Mouse (Mus musculus) hindbrain, embryonic 13.5 days (tissue): Measurements from ENCODE around the gene Mboat1. TPM values are rescaled to one million over a fixed set of nuclear protein-coding genes. Genes with fewer than 3 reads are reported as not detected.

Experiments used
- ATAC-seq: fragments of 200-750 bp; cut with Nextera tagmentation; 2 replicates; pipeline ENCODE4 v1.8.0; 2017; ENCODE audit warnings: moderate TSS enrichment; ENCODE audit not compliant: low FRiP score
- H3K27ac ChIP-seq: fragments of 300-500 bp; sonication (generic); 2 replicates; pipeline ENCODE4 v1.5.1; 2015; ENCODE audit warnings: inconsistent platforms, mild to moderate bottlenecking, moderate library complexity
- H3K27me3 ChIP-seq: fragments of 300-500 bp; sonication (generic); 2 replicates; pipeline ENCODE4 v1.6.1; 2015; ENCODE audit warnings: mild to moderate bottlenecking, inconsistent platforms
- H3K36me3 ChIP-seq: fragments of 300-500 bp; sonication (generic); 2 replicates; pipeline ENCODE4 v1.6.1; 2015; ENCODE audit warnings: mild to moderate bottlenecking, inconsistent platforms
- H3K4me1 ChIP-seq: fragments of 300-500 bp; sonication (generic); replicated peaks from 2 replicates; pipeline ENCODE4 v1.6.1; 2015; ENCODE audit warnings: inconsistent platforms
- H3K4me2 ChIP-seq: fragments of 300-500 bp; sonication (generic); 2 replicates; pipeline ENCODE4 v1.6.1; 2015; ENCODE audit warnings: inconsistent platforms, mild to moderate bottlenecking, moderate library complexity
- H3K4me3 ChIP-seq: fragments of 300-500 bp; sonication (generic); 2 replicates; pipeline ENCODE4 v1.5.1; 2015; ENCODE audit warnings: mild to moderate bottlenecking, inconsistent platforms
- H3K9ac ChIP-seq: fragments of 300-500 bp; sonication (generic); 2 replicates; pipeline ENCODE4 v1.6.1; 2015; ENCODE audit warnings: mild to moderate bottlenecking, inconsistent platforms
- H3K9me3 ChIP-seq: fragments of 300-500 bp; sonication (generic); 2 replicates; pipeline ENCODE4 v1.6.1; 2016; ENCODE audit warnings: inconsistent platforms
- WGBS: fragments of 180-500 bp; shearing (Covaris S2); methylation state at CpG from one replicate; pipeline ENCODE4 v1.1.7; 2015; 5-methylcytosine and 5-hydroxymethylcytosine counted together
- polyA plus RNA-seq: library from polyadenylated mRNA; unstranded; fragments of >200 nt; fragmentation: Nextera tagmentation; extraction: Ambion mirVana; gene quantifications from 2 replicates; pipeline ENCODE4 v1.2.1, GENCODE M21; 2015

Mboat1 gene
- polyA plus RNA-seq, 1 experiment from 2014 or later, result 2.6 TPM

DNA sequence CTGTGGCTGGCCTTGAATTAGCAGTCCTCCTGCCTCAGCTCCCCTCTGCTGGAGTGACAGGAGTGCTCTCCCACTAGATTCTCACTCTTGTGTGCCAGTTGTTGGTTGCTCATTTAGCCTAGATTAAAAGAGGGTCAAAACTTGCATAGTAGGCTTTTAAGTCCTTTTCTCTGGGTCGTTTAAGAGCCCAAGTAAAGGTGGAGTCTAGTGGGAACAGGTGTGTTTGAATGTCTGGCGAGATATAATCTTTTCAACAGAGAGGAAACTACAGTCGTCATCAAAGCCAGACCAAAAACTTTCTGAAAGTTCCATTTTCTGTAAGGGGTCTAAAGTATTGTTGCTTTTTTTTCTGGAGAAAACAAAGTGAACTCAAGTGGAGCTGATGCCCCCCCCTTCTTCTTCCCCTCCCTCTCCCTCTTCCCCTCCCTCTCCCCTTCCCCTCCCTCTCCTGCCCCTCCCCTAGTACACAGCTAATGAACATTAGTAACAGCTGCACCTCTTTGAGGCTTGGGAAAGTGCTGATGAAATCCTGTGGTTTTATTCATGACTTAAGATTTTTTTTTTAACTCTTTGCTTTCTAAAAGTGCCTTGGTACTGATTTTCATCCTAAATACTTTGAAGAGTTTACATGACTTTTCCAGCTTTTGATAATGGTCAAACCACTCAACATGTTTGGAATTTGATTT, 55.9 kb downstream of the Mboat1 start:
- H3K36me3 ChIP-seq, result no peaks in the 10 kb centered on the region
- H3K4me1 ChIP-seq, result no peaks in the 10 kb centered on the region
- no peaks in the 10 kb centered on the region for H3K27me3 ChIP-seq
- no peak overlapping the region for H3K4me3 ChIP-seq
- no peaks in the 10 kb centered on the region for H3K9me3 ChIP-seq
- WGBS, result 72% methylated on average over 3 of the region's 3 CpGs
- H3K4me2 ChIP-seq, result no peak overlapping the region
- H3K9ac ChIP-seq, result no peak overlapping the region
- H3K27ac ChIP-seq, result no peak overlapping the region
- ATAC-seq, result no peak

DNA sequence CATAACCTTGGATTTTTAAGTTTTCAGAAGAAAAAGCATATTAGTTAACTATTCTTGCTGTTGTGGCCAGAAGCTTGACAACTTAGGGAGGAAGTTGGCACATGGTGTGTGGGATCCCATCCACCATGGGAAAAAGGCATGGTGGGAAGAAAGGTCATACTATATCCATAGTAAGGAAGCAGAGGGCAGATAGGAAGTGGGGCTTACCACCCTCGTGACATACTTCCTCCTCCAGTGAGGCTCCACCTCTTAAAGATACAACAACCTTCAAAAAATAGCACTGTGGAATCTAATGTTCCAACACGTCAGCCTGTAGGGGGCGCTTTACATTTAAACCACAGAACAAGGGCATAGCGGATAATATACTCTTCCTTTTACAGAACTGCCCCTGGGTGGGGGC, 57.1 kb downstream of the Mboat1 start:
- Histone ChIP-seq H3K4me2 (no peak overlapping the region), H3K27ac (no peak overlapping the region), H3K9me3 (no peaks in the 10 kb centered on the region), H3K4me1 (no peaks in the 10 kb centered on the region), H3K36me3 (no peaks in the 10 kb centered on the region), H3K9ac (no peak overlapping the region), H3K27me3 (no peaks in the 10 kb centered on the region), H3K4me3 (no peak overlapping the region)
- ATAC-seq, result no peak
- 58% methylated on average over 4 of the region's 4 CpGs for WGBS

DNA sequence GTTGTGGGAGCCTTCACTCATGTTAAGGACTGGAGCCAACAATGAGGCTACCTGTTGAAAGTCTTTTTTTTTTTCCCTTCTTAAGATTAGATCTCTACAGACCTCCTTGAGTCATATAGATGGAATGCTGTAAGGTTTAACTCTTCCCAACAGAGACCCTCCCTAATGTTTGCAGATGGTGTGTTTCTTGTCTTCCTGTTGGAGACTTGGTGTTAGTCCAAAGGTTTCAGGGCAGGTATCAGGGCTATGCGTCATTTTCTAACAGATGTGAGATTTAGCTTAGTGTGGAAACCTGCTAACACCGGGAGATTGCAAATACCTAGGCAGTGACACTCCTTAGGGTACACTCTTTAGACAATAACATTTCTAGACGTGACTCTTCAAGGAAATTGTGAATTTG, 58.5 kb downstream of the Mboat1 start:
- Histone ChIP-seq H3K27ac (no peak overlapping the region), H3K4me1 (no peaks in the 10 kb centered on the region), H3K9ac (no peak overlapping the region), H3K4me3 (no peak overlapping the region), H3K27me3 (no peaks in the 10 kb centered on the region), H3K4me2 (no peak overlapping the region), H3K9me3 (no peaks in the 10 kb centered on the region), H3K36me3 (no peaks in the 10 kb centered on the region)
- ATAC-seq, result no peak
- 86% methylated on average over 3 of the region's 3 CpGs for WGBS

DNA sequence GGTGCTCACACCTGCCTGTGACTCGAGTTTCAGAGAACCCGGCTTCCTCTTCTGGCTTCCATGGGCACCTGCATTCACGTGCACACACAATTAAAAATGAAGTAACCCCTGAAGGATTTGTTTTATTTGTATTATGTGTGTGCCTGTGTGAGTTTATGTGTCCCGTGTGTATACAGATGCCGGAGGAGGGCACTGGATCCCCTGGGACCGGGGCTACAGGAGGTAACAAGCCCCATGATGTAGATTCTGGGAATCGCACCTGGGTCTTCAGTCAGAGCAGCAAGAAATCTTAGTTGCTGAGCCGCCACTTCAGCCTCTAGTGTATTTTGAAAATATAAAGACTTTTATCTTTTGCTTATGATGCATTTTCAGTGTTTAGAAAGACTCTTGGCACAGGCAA, 60.4 kb downstream of the Mboat1 start:
- no peak overlapping the region for H3K9ac ChIP-seq
- no peak for ATAC-seq
- H3K27me3 ChIP-seq, result no peaks in the 10 kb centered on the region
- H3K4me2 ChIP-seq, result no peak overlapping the region
- no peaks in the 10 kb centered on the region for H3K36me3 ChIP-seq
- no peaks in the 10 kb centered on the region for H3K4me1 ChIP-seq
- WGBS, result 85% methylated on average over 8 of the region's 8 CpGs
- no peak overlapping the region for H3K4me3 ChIP-seq
- H3K27ac ChIP-seq, result no peak overlapping the region
- H3K9me3 ChIP-seq, result no peaks in the 10 kb centered on the region

DNA sequence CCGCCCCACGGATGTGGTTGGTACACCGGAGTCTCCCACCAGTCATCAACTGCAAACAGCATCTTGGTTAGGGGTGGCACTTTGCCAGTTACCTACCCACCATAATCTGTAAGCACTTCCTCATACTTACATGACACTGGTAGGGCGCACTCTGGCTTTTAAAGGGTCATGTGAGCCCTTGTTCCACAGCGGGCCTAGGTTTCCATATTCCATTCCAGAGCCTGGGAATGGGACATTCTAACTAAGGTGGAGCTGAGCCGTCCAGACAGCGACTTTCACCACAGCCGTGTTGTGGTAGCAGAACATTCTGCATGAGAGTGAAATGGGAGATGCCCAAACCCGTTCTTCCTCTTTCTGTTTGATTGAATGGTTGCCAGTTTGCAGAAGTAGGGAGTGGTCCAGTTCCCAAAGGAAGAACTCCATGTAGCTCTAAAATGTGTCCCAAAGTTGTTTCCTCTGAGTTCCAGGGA, 61.8 kb downstream of the Mboat1 start:
- WGBS, result 91% methylated on average over 9 of the region's 9 CpGs
- no peaks in the 10 kb centered on the region for H3K36me3 ChIP-seq
- no peak overlapping the region for H3K4me2 ChIP-seq
- H3K9ac ChIP-seq, result no peak overlapping the region
- H3K4me1 ChIP-seq, result no peaks in the 10 kb centered on the region
- H3K27me3 ChIP-seq, result no peaks in the 10 kb centered on the region
- ATAC-seq, result no peak
- H3K4me3 ChIP-seq, result no peak overlapping the region
- no peaks in the 10 kb centered on the region for H3K9me3 ChIP-seq
- no peak overlapping the region for H3K27ac ChIP-seq

DNA sequence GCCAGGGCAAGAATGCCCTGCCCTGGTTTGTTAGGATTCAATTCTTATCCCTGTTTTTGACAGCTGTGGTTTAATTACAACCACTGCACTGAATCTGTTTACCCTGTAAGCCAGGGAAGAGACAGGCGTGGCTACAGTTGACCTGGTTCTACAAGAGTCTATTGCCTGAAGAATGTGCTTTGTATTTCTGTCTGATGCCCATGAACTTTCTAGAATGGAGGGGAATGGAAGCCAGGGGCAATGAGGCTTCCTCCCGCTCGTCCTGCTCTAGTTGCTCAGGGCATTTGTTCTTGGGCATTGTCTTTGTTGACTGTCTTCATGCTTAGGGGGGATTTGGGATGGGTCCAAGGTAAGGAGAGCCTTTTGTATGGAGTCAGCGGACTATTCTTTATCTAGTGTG, 63.5 kb downstream of the Mboat1 start:
- ATAC-seq, result no peak
- no peaks in the 10 kb centered on the region for H3K4me1 ChIP-seq
- H3K36me3 ChIP-seq, result no peaks in the 10 kb centered on the region
- WGBS, result 81% methylated on average over 4 of the region's 4 CpGs
- no peak overlapping the region for H3K4me2 ChIP-seq
- H3K27me3 ChIP-seq, result no peaks in the 10 kb centered on the region
- no peak overlapping the region for H3K4me3 ChIP-seq
- H3K9me3 ChIP-seq, result no peaks in the 10 kb centered on the region
- no peak overlapping the region for H3K27ac ChIP-seq
- no peak overlapping the region for H3K9ac ChIP-seq

DNA sequence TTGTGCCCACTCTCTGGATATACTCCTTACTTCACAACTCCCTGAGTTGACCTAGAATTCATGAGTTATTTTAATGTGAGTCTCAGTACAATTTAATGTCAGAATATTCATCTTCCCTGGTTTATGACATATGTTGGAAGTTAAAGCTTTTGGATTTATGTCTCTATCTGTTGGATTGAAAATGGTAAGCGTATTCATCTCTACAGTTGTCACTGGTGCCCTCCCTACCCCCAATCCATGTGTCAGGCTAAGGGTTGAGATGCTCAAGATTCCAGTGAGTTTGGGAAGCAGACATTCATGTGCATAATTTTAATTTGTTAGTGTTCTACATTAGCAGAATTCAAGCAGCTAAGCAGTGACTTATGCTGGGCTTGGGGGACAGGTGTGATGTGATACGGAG, 64.4 kb downstream of the Mboat1 start:
- H3K27ac ChIP-seq, result no peak overlapping the region
- no peaks in the 10 kb centered on the region for H3K36me3 ChIP-seq
- no peak overlapping the region for H3K4me2 ChIP-seq
- H3K27me3 ChIP-seq, result no peaks in the 10 kb centered on the region
- no peak overlapping the region for H3K4me3 ChIP-seq
- no peak for ATAC-seq
- no peaks in the 10 kb centered on the region for H3K9me3 ChIP-seq
- 99% methylated on average over 2 of the region's 2 CpGs for whole genome bisulfite sequencing
- H3K4me1 ChIP-seq, result no peaks in the 10 kb centered on the region
- no peak overlapping the region for H3K9ac ChIP-seq

DNA sequence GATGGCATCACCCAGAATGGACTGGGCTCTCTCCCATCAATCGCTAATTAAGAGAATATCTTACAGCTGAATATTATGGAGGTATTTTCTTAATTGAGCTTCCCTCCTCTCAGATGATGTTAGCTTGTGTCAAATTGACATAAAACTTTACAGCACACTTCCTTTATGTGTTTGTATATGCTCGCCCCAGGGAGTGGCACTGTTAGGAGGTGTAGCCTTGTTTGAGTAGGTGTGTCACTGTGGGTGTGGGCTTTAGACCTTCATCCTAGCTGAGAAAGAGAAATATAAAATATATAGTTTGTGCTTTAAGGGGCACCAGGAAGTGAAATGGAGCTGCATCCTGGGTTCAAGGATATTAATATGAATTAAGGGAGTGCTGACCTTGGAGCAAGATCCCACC, 66.7 kb downstream of the Mboat1 start:
- Histone ChIP-seq H3K36me3 (no peaks in the 10 kb centered on the region), H3K9me3 (no peaks in the 10 kb centered on the region), H3K4me1 (no peaks in the 10 kb centered on the region), H3K27ac (no peak overlapping the region), H3K27me3 (no peaks in the 10 kb centered on the region), H3K9ac (no peak overlapping the region), H3K4me2 (no peak overlapping the region), H3K4me3 (no peak overlapping the region)
- ATAC-seq, result no peak
- WGBS, result 96% methylated on average over 2 of the region's 2 CpGs

DNA sequence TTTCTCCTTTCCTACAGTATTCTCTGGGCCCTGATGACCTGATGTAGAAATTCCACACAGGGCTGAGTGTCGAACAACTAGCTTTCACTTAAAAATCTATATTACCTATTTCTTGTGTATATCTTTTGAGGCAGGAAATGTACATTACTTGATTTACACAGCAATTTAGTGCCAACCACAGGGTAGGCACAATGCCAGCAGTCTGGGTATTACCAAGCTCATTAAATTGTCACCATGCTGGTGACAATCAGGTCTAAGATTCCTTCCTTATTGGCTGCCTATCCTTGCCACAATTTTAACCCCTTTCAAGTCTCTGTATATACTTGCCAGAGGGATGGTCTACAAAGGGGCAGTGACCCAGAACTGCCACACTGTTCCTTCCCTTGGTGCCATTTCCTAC, 71.9 kb downstream of the Mboat1 start:
- H3K4me1 ChIP-seq, result no peaks in the 10 kb centered on the region
- no peak overlapping the region for H3K4me3 ChIP-seq
- 86% methylated on average over 1 of the region's 1 CpGs for WGBS
- no peak overlapping the region for H3K27ac ChIP-seq
- ATAC-seq, result no peak
- H3K36me3 ChIP-seq, result no peaks in the 10 kb centered on the region
- H3K9ac ChIP-seq, result no peak overlapping the region
- H3K4me2 ChIP-seq, result no peak overlapping the region
- no peaks in the 10 kb centered on the region for H3K27me3 ChIP-seq
- H3K9me3 ChIP-seq, result no peaks in the 10 kb centered on the region

DNA sequence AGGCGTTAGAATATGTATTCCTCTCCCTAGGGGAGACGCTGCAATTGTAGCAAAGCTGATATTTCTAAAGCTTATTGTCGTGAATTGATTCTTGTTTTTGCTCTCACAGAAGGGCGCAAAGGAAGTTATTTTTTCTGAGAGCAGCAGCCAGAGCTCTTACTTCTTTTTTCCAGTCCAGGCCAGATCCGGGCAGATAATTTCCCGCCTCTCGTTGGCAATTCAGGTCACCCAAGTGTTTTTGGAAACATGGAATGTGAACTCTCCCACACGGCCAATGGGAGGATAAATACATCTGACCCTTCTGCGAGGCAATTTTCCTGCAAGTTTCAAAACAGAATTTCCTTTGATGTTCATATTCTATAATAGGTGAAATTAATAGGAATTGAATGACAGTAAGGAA, 77.0 kb downstream of the Mboat1 start:
- H3K4me2 ChIP-seq, result no peak overlapping the region
- H3K27ac ChIP-seq, result no peak overlapping the region
- 74% methylated on average over 9 of the region's 9 CpGs for WGBS
- no peak overlapping the region for H3K4me3 ChIP-seq
- no peak overlapping the region for H3K9ac ChIP-seq
- no peaks in the 10 kb centered on the region for H3K36me3 ChIP-seq
- no peaks in the 10 kb centered on the region for H3K9me3 ChIP-seq
- no peaks in the 10 kb centered on the region for H3K27me3 ChIP-seq
- no peak for ATAC-seq
- no peaks in the 10 kb centered on the region for H3K4me1 ChIP-seq

DNA sequence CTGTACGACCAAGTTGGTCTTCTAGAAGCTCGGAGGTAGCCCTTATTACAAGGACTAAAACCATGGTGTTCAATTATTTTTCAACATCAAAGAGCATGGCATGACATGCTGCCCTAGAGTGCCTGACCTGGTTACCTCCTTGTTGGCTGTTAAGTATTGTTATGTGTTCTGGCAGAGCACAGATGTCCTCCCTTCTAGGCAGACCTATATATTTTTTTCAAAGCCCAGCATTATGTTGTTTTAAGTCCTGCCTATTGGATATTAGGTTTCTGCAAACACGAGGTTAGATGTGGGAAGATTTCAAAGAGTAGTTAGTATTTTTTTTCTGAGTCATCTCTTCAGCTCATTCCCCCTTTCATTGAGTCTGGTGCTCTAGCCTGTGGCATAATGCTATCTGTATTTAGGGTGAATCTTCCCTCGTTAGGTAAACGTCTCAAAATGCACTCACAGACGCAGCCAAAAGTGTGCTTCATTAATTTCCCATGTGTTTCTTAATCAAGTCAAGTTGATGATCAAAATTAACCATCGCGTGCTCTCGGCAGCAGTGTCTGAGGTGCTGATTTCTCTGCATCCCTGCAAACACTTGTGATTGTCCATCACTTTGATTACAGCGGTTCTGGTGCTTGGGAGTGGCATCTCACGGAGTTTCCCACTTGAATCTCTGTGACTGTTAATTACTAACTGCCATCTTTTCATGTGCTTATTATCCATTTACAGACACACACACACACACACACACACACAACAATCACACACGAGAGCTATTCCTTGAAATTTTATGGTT, 81.5 kb downstream of the Mboat1 start:
- H3K4me2 ChIP-seq, result no peak overlapping the region
- H3K4me3 ChIP-seq, result no peak overlapping the region
- no peak for ATAC-seq
- H3K36me3 ChIP-seq, result no peaks in the 10 kb centered on the region
- H3K4me1 ChIP-seq, result no peaks in the 10 kb centered on the region
- H3K9ac ChIP-seq, result no peak overlapping the region
- H3K27ac ChIP-seq, result no peak overlapping the region
- no peaks in the 10 kb centered on the region for H3K27me3 ChIP-seq
- 79% methylated on average over 12 of the region's 12 CpGs for WGBS
- H3K9me3 ChIP-seq, result no peaks in the 10 kb centered on the region

DNA sequence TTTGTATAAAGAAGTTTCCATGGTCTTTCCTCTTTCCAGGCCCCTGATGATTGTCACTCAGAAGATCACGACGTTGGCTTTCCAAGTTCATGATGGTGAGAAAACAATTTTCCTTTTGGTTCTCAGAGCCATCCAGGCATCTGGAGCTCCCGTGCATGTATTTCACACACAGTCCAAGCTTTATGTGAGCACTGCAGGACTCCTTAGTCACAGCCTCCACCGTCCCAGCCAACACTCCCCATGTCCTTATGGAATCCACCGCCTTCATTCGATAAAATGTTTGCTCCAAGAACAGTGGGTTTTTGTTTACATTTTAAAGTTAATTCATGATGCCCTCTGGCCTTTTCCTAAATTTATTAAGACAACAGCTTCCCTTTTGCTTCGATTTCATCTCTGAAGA, 83.3 kb downstream of the Mboat1 start:
- no peaks in the 10 kb centered on the region for H3K4me1 ChIP-seq
- WGBS, result 83% methylated on average over 7 of the region's 7 CpGs
- H3K9ac ChIP-seq, result no peak overlapping the region
- H3K4me3 ChIP-seq, result no peak overlapping the region
- H3K4me2 ChIP-seq, result no peak overlapping the region
- ATAC-seq, result no peak
- H3K27me3 ChIP-seq, result no peaks in the 10 kb centered on the region
- no peaks in the 10 kb centered on the region for H3K36me3 ChIP-seq
- no peak overlapping the region for H3K27ac ChIP-seq
- H3K9me3 ChIP-seq, result no peaks in the 10 kb centered on the region

DNA sequence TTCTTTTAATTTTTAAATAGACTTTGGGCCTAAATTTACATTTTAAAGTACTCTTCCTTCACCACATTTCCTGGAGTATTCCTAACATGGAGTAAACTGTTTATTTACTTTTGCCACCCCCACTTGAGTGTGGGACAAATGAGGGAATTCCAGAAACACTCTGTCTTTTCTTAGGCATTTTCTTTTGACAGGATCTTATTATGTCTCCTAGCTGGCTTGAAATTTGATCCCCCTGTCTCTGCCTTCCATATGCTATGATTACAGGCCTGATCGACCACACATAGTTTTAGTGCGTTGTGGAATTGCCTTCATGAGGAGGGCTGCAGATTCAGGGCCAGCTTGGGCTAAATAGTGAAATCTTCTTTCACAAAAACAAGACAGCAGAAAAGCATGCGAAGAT, 85.0 kb downstream of the Mboat1 start:
- Histone ChIP-seq H3K4me1 (no peaks in the 10 kb centered on the region), H3K4me2 (no peak overlapping the region), H3K36me3 (no peaks in the 10 kb centered on the region), H3K27me3 (no peaks in the 10 kb centered on the region), H3K9me3 (no peaks in the 10 kb centered on the region), H3K27ac (no peak overlapping the region), H3K4me3 (no peak overlapping the region), H3K9ac (no peak overlapping the region)
- WGBS, result 39% methylated on average over 3 of the region's 3 CpGs
- ATAC-seq, result no peak
